Mouse (Mus musculus) splenic B cell, adult 2 months (primary cell): ENCODE results near the gene Nsd1.

Experiments
- DNase-seq: peaks from one replicate; pipeline ENCODE4 v3.0.0-alpha.2; 2011; ENCODE audit warnings: low read depth, low spot score
- H3K27me3 ChIP-seq: 2 replicates; pipeline ENCODE4 v1.6.1; 2012; ENCODE audit warnings: mild to moderate bottlenecking, low read length, moderate library complexity, mixed read lengths; ENCODE audit not compliant: control insufficient read depth, poor library complexity, insufficient read depth, severe bottlenecking
- H3K36me3 ChIP-seq: 2 replicates; pipeline ENCODE4 v1.6.1; 2012; ENCODE audit warnings: mild to moderate bottlenecking, low read length, moderate library complexity, mixed read lengths; ENCODE audit not compliant: control insufficient read depth, poor library complexity, insufficient read depth, severe bottlenecking

Gene Nsd1

DNA sequence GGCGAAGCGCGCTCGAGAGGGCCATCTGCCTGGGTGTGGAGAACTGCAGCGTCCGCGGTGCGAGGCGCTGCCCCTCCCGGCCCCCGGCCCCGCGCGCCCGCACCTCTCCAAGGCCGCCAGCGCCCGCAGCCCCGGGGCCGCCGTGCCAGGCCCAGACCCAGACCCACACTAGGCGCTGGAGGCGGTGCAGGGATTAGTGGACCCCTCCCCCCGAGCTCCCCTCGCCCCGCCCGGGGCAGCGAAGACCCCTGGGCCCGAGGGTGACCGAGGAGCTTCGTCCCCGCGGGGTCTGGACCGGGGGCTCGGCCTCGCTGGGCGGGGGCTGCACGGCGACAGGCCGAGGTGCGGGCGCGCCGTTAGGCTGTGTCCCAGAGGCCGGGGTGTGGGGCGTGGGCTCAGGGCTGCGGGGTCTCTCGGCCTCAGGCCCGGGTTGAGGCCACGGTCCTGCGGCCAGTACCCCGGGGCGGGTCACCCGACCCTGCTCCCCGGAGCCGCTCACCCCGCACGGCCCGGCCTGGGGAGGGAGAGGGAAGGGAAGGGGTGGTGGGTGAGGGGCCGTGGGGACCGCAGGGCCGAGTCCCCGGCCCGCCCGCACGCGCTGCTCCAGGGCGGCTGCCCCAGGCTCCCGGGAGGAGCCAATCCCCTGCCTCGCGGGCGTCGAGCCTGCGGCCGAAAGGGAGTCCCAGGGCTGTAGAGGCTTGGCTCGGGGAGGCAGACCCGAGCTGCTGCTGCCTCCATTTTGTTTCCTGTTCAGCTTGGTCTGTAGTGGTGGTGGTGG lies 800 bp downstream of the Nsd1 start:
- DNase-seq = no peak
- Histone ChIP-seq H3K36me3 (peaks cover under 1% of the 10 kb centered on the region; the same call in 1 of the 2 replicates), H3K27me3 (no peaks in the 10 kb centered on the region)

DNA sequence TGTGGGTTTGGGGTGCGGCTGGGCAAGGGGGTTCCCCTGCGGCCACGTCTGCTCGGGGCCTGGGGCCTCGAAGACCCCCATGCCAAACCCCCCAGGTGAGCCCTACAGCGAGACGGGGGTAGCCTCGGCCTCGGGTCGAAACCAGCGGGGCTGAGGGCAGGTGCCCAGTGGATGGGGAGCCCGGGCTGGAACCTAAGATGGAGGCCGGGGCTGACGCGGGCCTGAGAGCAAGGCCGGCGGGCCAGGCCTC lies 1.3 kb downstream of the Nsd1 start:
- Histone ChIP-seq H3K36me3 (peaks cover 1% of the 10 kb centered on the region; the same call in 1 of the 2 replicates), H3K27me3 (no peaks in the 10 kb centered on the region)
- DNase-seq = no peak

DNA sequence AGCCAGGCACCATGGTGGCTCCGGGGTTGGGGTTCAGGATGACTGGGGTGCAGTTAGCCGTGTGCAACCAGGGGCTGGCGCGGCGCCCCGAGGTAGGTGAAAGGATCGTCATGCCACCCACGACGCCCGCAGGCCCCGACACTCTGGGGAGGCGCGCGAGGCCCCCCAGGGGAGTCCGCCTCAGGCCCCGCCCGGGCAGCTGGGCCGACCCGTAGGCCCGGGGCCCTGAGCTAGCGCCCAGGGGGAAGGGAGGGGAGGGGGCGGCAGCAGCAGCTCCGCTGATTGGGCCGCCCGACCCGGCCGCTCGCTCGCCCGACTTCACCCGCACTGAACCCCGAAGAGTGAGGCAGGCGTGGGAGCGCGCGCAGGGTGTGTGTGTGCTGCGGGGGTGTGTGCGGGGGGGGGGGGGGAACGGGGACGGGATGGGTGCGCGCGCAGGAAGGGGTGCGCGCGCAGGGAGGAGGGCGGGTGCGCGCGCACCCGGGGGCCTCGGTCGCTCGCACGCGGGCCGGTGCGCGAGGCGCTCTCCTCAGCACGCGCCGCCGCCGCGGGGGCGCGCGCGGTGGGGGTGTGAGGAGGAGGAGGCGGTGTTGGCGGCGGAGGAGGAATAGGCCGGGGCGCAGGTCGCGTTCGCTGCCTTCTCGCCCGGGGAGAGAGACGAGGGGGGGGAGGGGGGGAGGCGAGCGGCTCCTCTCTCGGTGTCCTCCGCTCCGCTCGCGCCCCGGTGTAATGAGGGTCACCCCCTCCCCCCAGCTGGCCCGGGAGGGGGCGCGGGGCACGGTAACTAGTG lies 1.8 kb downstream of the Nsd1 start:
- Histone ChIP-seq H3K27me3 (no peaks in the 10 kb centered on the region), H3K36me3 (peaks cover 1% of the 10 kb centered on the region; the same call in 1 of the 2 replicates)
- DNase-seq = peak; percentile 95

DNA sequence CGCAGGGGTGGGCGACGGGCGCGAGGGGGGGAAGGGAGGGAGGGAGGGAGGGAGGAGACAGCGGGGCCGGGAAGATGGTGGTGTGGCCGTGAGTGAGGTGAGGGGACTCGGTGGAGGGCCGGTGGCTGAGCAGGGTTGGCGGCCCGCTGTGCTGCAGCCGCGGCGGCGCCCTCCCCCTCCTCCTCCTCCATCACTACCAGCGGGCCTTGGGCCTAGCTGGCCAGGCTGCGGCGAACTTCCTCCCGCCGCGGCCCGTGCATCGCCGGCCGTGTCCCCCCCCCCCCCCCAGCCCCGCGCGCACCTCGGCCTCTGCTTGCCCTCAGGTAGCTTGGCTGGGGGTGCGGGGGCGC lies 2.4 kb downstream of the Nsd1 start:
- Histone ChIP-seq H3K36me3 (peaks cover 1% of the 10 kb centered on the region; the same call in 1 of the 2 replicates), H3K27me3 (no peaks in the 10 kb centered on the region)
- peak; percentile 70 for DNase-seq

DNA sequence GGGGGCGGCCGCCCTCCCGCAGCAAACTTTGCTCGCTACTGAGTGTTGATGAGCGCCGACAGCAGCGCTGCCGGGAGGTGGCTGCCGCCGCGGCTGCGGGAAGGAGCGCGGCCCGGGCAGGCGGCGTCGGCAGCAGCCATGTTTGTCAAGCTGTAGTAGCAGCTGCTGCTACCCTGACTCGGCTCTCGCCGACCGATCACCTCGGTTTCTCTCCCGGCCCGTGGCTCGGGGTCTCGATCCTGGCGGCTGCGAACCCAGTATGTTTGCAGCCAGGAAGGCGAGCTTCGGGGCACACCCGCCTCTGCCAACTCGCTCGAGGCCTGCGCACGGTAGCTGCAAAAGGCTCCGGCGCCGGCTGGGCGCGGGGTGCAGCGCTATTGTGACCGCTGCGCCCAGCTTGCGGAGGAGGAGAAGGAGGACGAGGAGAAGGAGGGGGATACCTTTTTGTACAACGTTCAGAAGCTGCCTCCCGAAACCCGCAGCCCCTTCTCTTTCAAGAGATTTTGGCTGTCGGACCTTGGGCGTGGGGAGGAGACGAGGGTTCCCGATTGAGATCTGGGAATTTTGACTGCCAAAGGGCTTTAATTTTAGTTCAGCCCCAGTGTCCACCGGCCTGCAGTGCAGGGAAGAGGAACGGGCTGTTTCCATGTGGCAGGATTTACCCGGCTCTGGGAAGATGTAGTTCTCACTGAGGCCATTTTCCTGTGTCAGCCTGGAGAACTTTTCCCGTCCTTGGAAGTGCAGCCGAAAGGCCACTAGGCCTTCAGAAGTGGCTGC lies 3.0 kb downstream of the Nsd1 start:
- DNase-seq = peak; percentile 65
- peaks cover 1% of the 10 kb centered on the region; the same call in 1 of the 2 replicates for H3K36me3 ChIP-seq
- H3K27me3 ChIP-seq = no peaks in the 10 kb centered on the region; the same call in 1 of the 2 replicates

DNA sequence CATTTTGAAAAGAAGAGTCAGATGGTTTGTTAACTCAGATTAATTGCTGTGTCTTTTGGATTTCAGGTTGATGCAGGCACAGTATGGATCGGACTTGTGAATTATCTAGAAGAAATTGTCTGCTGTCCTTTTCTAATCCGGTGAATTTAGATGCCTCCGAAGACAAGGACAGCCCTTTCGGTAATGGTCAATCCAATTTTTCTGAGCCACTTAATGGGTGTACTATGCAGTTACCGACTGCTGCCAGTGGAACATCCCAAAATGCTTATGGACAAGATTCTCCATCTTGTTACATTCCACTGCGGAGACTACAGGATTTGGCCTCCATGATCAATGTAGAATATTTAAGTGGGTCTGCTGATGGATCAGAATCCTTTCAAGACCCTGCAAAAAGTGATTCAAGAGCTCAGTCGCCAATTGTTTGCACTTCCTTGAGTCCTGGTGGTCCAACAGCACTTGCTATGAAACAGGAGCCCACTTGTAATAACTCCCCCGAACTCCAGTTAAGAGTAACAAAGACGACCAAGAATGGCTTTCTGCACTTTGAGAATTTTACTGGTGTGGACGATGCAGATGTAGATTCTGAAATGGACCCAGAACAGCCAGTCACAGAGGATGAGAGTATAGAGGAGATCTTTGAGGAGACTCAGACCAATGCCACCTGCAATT lies 3.7 kb downstream of the Nsd1 start:
- no peaks in the 10 kb centered on the region; the same call in 1 of the 2 replicates for H3K27me3 ChIP-seq

DNA sequence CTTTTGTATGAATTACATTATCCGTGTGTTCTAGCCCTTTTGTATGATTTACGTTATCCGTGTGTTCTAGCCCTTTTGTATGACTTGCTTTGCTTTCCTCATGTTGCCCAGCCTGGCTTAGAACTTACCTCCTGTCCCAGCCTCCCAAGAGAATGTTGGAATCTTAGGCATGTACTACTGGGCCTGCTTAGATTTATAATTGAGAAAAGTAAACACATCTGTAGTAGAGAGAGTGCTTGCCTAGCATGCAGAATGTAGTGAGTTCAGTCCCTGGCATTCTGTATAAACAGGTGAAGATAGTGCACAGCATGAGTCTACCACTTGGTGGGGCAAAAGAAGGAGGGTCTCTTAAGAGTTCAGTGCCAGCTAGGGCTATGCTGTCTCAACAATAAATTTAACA lies 14.8 kb downstream of the Nsd1 start:
- peaks cover 17% of the 10 kb centered on the region; the same call in 1 of the 2 replicates for H3K36me3 ChIP-seq
- no peaks in the 10 kb centered on the region for H3K27me3 ChIP-seq
- no peak for DNase-seq

More for the DNA sequence above, 3.7 kb downstream of the Nsd1 start:
- no peak for DNase-seq
- peaks cover 1% of the 10 kb centered on the region; the same call in 1 of the 2 replicates for H3K36me3 ChIP-seq

DNA sequence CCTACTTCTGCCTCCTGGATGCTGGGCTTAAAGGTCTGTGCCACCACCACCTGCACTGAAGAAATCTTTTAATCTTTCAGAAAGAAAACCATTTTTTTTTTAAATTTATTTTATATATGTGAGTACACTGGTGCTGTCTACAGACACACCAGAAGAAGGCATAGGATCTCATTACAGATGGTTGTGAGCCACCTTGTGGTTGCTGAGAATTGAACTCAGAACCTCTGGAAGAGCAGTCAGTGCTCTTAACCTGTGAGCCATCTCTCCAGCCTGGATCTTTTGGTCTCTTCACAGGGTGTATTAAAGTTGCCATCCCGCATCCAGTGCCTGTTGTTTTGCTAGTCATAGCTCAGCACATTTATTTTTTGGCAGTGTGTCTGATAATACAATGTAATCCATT lies 21.1 kb downstream of the Nsd1 start:
- no peak for DNase-seq
- H3K27me3 ChIP-seq = no peaks in the 10 kb centered on the region
- H3K36me3 ChIP-seq = peaks cover 8% of the 10 kb centered on the region

DNA sequence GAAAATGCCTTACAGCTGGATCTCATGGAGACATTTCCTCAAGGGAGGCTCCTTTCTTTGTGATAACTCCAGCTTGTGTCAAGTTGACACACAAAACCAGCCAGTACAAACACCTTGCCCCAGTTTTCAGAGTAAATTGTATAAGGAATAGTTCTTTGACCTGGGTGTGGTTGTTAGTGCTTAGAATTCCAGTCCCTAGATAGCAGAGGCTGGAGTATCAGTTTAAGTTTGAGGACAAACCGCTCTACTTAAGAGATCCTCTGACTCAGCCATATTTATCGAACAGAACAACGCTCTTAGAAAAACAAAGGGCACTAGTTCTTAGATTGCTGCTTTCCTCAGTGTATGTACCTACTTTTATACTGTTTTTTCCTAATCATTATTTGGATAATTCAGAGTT lies 33.6 kb downstream of the Nsd1 start:
- no peak for DNase-seq
- Histone ChIP-seq H3K36me3 (peaks cover 32% of the 10 kb centered on the region), H3K27me3 (no peaks in the 10 kb centered on the region)

DNA sequence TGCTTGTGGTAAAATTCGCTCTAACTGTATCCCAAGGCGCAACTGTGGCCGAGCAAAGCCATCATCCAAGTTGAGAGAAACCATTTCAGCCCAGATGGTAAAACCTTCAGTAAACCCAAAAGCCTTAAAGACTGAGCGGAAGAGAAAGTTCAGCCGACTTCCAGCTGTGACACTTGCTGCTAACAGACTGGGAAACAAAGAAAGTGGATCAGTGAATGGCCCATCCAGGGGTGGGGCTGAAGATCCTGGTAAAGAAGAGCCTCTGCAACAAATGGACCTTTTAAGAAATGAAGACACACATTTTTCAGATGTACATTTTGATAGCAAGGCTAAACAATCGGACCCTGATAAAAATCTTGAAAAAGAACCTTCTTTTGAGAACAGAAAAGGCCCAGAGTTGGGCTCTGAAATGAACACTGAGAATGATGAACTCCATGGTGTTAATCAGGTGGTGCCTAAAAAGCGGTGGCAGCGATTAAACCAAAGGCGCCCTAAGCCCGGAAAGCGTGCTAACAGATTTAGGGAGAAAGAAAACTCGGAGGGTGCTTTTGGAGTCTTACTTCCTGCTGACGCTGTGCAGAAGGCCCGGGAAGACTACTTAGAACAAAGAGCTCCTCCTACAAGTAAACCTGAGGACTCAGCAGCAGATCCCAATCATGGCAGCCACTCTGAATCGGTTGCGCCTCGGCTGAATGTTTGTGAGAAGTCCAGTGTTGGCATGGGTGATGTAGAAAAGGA lies 37.9 kb downstream of the Nsd1 start:
- no peaks in the 10 kb centered on the region for H3K27me3 ChIP-seq
- peaks cover 29% of the 10 kb centered on the region for H3K36me3 ChIP-seq
- DNase-seq = no peak

DNA sequence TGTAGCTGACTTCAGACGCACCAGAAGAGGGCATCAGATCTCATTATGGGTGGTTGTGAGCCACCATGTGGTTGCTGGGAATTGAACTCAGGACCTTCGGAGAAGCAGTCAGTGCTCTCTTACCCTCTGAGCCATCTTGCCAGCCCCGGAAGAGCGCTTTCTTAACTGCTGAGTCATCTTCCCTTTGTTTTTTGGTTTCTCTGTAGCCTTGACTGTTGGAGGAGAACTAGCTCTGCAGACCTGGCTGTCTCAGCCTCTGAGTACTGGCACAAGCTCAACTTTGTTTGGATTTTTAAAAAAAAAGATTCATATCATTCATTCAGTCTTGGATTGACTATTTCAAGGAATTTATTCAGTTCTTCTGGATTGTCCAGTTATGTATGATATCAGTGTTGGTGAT lies 39.7 kb downstream of the Nsd1 start:
- peaks cover 26% of the 10 kb centered on the region for H3K36me3 ChIP-seq
- no peaks in the 10 kb centered on the region for H3K27me3 ChIP-seq
- no peak for DNase-seq

DNA sequence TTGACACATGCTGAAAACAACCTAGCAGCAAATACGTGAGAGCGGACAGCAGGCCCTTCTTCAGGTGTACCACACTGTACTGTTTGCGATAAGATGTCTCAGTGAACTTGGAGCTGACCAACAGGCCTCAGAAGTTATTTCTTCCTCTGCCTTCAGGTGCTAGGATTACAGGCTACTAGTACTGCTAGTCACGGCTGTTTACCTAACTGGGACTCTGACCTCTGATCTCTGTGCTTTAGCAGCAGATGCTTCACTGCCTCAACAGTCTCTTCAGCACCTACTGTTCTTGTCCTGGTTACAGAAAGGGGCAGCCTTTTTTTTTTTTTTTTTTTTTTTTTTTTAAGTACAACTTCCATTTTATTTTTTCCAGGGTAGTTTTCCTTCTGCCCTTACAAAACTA lies 43.2 kb downstream of the Nsd1 start:
- peaks cover 7% of the 10 kb centered on the region; the same call in 1 of the 2 replicates for H3K36me3 ChIP-seq
- no peaks in the 10 kb centered on the region for H3K27me3 ChIP-seq
- DNase-seq = no peak

DNA sequence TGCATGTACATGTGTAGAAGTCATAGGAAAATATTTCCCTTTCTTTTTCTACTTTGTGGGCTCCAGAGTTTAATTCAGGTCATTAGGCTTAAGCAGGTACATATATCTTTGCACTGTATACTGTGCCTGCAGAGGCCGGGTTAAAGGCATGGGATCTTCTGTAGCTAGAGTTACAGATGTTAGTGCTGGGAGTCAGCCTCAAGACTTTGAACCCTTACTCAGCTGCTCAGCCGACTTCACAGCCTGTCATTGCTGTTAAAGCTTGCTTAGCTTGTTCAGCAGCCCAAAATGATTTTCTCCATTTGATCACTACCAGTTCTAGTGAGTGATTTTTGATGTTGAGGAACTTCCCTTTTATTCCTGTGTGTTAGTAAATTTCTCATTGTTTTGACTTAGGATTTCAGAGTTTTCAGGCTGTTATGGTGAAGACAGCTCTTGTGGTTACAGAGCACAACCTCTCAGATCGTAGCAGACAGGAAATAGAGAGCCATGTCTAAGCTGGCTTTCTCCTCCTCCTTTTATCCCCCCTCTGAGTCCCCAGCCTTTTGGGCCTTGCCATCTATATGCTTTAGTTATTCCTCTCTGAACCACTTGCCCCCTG lies 45.6 kb downstream of the Nsd1 start:
- Histone ChIP-seq H3K36me3 (peaks cover 3% of the 10 kb centered on the region; the same call in 1 of the 2 replicates), H3K27me3 (no peaks in the 10 kb centered on the region)
- DNase-seq = no peak

DNA sequence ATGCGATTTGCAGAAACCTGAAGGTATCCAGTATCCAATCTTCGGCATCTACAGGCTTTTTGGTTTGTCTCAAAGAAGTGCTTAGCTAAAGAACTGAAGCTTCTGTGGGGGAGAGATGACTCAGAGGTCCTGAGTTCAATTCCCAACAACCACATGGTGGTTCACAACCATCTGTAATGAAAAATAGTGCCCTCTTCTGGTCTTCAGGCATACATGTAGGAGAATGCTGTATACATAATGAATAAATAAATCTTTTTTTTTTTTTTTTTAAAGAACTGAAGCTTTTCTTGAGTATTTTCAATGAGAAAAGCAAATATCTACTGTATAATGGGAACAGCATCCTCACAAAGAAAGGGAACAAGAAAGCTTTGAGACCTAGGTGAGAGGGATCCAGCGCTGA lies 49.1 kb downstream of the Nsd1 start:
- peak; percentile 8 for DNase-seq
- Histone ChIP-seq H3K36me3 (peaks cover 14% of the 10 kb centered on the region), H3K27me3 (no peaks in the 10 kb centered on the region)
